Mouse (Mus musculus): ENCODE results near the gene Baz2a.

DNA sequence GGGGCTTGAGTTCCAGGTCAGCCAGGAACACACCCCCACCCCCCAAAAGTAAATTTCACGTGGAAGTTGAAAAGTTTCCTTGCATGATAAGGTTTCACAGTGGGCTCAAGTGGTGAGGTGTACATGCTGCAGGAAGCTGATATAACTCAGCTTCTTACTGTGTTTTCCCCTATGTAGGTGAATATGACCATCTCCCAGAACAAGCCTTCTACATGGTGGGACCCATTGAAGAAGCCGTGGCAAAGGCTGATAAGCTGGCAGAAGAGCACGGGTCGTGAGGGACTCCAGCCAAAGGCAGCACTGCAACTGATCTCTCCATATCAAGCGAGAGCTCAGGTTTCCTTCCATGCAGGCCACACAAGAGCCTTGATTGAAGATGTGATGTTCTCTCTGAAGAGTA is 1.5 kb upstream of the Baz2a start:
- TF ChIP-seq CTCF (IDR thresholded peaks at IDR 0.05; ENCODE audit: low read depth, low read length): no peak
- TF ChIP-seq GATA1 (IDR thresholded peaks at IDR 0.05; ENCODE audit: borderline replicate concordance, low read length): no peak
- no peak for TF ChIP-seq TAL1 (conservative IDR thresholded peaks at IDR 0.05; ENCODE audit: low read depth, low read length)
- TF ChIP-seq POLR2AphosphoS5 (IDR thresholded peaks at IDR 0.05; ENCODE audit: insufficient replicate concordance, low read depth, low read length): no peak

All from G1E (cell line).